Mouse (Mus musculus): ENCODE measurements around the gene Lbhd1.

DNA sequence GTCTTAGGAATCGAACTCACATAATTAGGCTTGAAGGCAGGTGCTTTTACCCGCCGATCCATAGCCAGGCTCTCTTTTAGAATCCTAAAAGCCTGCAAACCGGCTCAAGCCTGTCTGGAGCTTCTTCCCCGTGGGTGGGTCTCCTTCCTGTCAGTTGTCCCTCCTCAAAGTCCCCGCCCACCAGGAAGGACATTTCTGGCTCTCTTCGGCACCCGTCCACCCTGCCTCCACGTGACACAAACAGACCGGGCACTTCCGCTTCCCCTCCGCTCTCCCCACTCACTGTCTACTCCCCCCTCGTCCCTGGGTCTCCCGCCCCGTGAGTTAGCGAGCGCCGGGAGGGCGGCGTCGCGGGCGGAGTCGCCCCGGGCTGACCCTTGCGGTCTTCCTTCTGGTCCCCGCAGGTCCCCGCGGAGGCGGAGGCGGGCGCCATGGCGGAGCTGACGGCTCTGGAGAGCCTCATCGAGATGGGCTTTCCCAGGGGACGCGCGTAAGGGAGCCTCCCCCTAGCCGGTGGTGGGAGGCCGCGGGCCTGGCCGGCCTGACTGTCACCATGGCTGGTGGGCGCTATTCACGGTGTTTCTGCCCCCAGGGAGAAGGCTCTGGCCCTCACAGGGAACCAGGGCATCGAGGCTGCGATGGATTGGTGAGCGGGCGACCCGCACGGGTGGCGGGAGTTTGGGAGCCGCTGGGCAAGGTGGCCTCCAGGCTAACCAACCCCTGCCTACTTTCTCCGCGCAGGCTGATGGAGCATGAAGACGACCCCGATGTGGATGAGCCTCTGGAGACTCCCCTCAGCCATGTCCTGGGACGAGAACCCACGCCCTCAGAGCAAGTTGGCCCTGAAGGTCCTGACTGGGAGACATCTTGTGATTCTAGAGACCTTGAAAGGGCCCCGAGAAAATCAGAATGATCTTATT, 12.0 kb upstream of the Lbhd1 start, which contains the start of gene Ubxn1:
- 0 out of 2 replicates have a peak, but pooled peaks have one; percentile 21 for TF ChIP-seq CTCF (IDR thresholded peaks at IDR 0.05; ENCODE audit: borderline replicate concordance, control insufficient read depth, extremely low read depth, insufficient read depth, low read length, poor library complexity)
- peak; percentile 63; the same call in 1 of the 2 replicates for TF ChIP-seq POLR2A (IDR thresholded peaks at IDR 0.05; ENCODE audit: control insufficient read depth, extremely low read depth, insufficient read depth, low read length, poor library complexity)
